Mouse (Mus musculus) spleen, adult 12 weeks (tissue): Measurements from ENCODE around the gene Sf3b6.

ENCODE experiments used
- DNase-seq: peaks from one replicate; pipeline ENCODE4 v3.0.0; 2022; ENCODE audit warnings: low spot score

Gene Sf3b6

GRCm38 (mm10) chr12:4841392-4841887 is 24.1 kb downstream of the Sf3b6 start, which contains the start of gene Fkbp1b:
Gene Fkbp1b (minus strand): TSS chr12:4841591.
- peak; percentile 20 for DNase-seq

- no peak for DNase-seq
Observed at GRCm38 (mm10) chr12:4842456-4842855, 25.1 kb downstream of the Sf3b6 start.

- peak; percentile 77 for DNase-seq
Observed at GRCm38 (mm10) chr12:4842890-4843597, 25.7 kb downstream of the Sf3b6 start, which contains the start of gene Wdcp. Gene Wdcp (plus strand): TSS chr12:4843303.

GRCm38 (mm10) chr12:4843741-4844140 is 26.4 kb downstream of the Sf3b6 start:
- peak; percentile 48 for DNase-seq

- DNase-seq = peak; percentile 43
Observed at GRCm38 (mm10) chr12:4856160-4856559, 38.8 kb downstream of the Sf3b6 start.

- no peak for DNase-seq
Observed at GRCm38 (mm10) chr12:4856834-4857233, 39.5 kb downstream of the Sf3b6 start.

GRCm38 (mm10) chr12:4859241-4859914 is 42.0 kb downstream of the Sf3b6 start:
- no peak for DNase-seq

- no peak for DNase-seq
Observed at GRCm38 (mm10) chr12:4862672-4863071, 45.3 kb downstream of the Sf3b6 start.

GRCm38 (mm10) chr12:4863654-4864337 is 46.5 kb downstream of the Sf3b6 start:
- DNase-seq = no peak

- no peak for DNase-seq
Observed at GRCm38 (mm10) chr12:4864338-4864690, 47.0 kb downstream of the Sf3b6 start.

- no peak for DNase-seq
Observed at GRCm38 (mm10) chr12:4868924-4869323, 51.6 kb downstream of the Sf3b6 start.

- no peak for DNase-seq
Observed at GRCm38 (mm10) chr12:4871260-4871659, 53.9 kb downstream of the Sf3b6 start.

GRCm38 (mm10) chr12:4872273-4872672 is 54.9 kb downstream of the Sf3b6 start:
- no peak for DNase-seq

- peak; percentile 44 for DNase-seq
Observed at GRCm38 (mm10) chr12:4872983-4873477, 55.7 kb downstream of the Sf3b6 start.

GRCm38 (mm10) chr12:4873531-4873930 is 56.2 kb downstream of the Sf3b6 start:
- no peak for DNase-seq

- peak; percentile 83 for DNase-seq
Observed at GRCm38 (mm10) chr12:4874161-4874927, 57.0 kb downstream of the Sf3b6 start, which contains the start of gene Mfsd2b. Gene Mfsd2b (minus strand): TSS chr12:4874359.

- no peak for DNase-seq
Observed at GRCm38 (mm10) chr12:4875623-4876022, 58.3 kb downstream of the Sf3b6 start.
